Mouse (Mus musculus): ENCODE measurements around the gene 1110008P14Rik. TPM values are rescaled to one million over a fixed set of nuclear protein-coding genes. Genes with fewer than 3 reads are reported as not detected.
A peak's percentile ranks its signal among the peaks of the same experiment; 100 is the strongest.

The 1110008P14Rik gene
- polyA plus RNA-seq, 1 experiment from 2014 or later, result 33.3 TPM

- TF ChIP-seq CTCF (IDR thresholded peaks at IDR 0.05; ENCODE audit: low read depth), result no peak
- no peak for ATAC-seq (ENCODE audit: insufficient read depth)
- WGBS, result 56% methylated on average over 5 of the region's 5 CpGs
These were observed 43.8 kb upstream of the 1110008P14Rik start for GRCm38 (mm10) chr2:32425568-32425967.

GRCm38 (mm10) chr2:32424796-32425195 lies 43.1 kb upstream of the 1110008P14Rik start:
- Histone ChIP-seq H3K36me3 (ENCODE audit: insufficient read depth) (peaks cover 14% of the 10 kb centered on the region), H3K27ac (ENCODE audit: low read depth) (peak overlapping the region; percentile 95), H3K9me3 (ENCODE audit: low read depth, low read length) (no peaks in the 10 kb centered on the region), H3K4me1 (ENCODE audit: insufficient read depth) (peaks cover 34% of the 10 kb centered on the region), H3K27me3 (ENCODE audit: insufficient read depth, low read length) (no peaks in the 10 kb centered on the region), H3K4me2 (no peak overlapping the region), H3K9ac (peak overlapping the region; percentile 18; the same call in 1 of the 2 replicates), H3K4me3 (ENCODE audit: low read depth, low read length) (no peak overlapping the region)
- 36% methylated on average over 3 of the region's 3 CpGs for WGBS
- DNase-seq, result no peak
- ATAC-seq (ENCODE audit: insufficient read depth), result no peak
- TF ChIP-seq CTCF (IDR thresholded peaks at IDR 0.05; ENCODE audit: low read depth), result no peak

More at GRCm38 (mm10) chr2:32425568-32425967, 43.8 kb upstream of the 1110008P14Rik start:
- Histone ChIP-seq H3K4me1 (ENCODE audit: insufficient read depth) (peaks cover 39% of the 10 kb centered on the region), H3K4me2 (no peak overlapping the region), H3K4me3 (ENCODE audit: low read depth, low read length) (no peak overlapping the region), H3K9ac (no peak overlapping the region), H3K27ac (ENCODE audit: low read depth) (peak overlapping the region; percentile 95; the same call in 1 of the 2 replicates), H3K27me3 (ENCODE audit: insufficient read depth, low read length) (no peaks in the 10 kb centered on the region), H3K9me3 (ENCODE audit: low read depth, low read length) (no peaks in the 10 kb centered on the region), H3K36me3 (ENCODE audit: insufficient read depth) (peaks cover 7% of the 10 kb centered on the region)
- DNase-seq, result no peak

GRCm38 (mm10) chr2:32423481-32424331 lies 42.0 kb upstream of the 1110008P14Rik start:
- Histone ChIP-seq H3K9me3 (ENCODE audit: low read depth, low read length) (no peaks in the 10 kb centered on the region), H3K36me3 (ENCODE audit: insufficient read depth) (peaks cover 25% of the 10 kb centered on the region), H3K27ac (ENCODE audit: low read depth) (peak overlapping the region; percentile 95), H3K4me3 (ENCODE audit: low read depth, low read length) (peak overlapping the region; percentile 34), H3K9ac (peak overlapping the region; percentile 38), H3K4me1 (ENCODE audit: insufficient read depth) (peaks cover 24% of the 10 kb centered on the region), H3K27me3 (ENCODE audit: insufficient read depth, low read length) (no peaks in the 10 kb centered on the region), H3K4me2 (peak overlapping the region; percentile 76)
- peak; percentile 92 for ATAC-seq (ENCODE audit: insufficient read depth)
- peak; percentile 97 for DNase-seq
- WGBS, result 2% methylated on average over 14 of the region's 14 CpGs
- TF ChIP-seq CTCF (IDR thresholded peaks at IDR 0.05; ENCODE audit: low read depth), result peak; percentile 16; the same call in 1 of the 2 replicates

GRCm38 (mm10) chr2:32421851-32422251 lies 40.1 kb upstream of the 1110008P14Rik start:
- WGBS, result 94% methylated on average over 6 of the region's 6 CpGs
- H3K36me3 ChIP-seq (ENCODE audit: insufficient read depth), result peaks cover 44% of the 10 kb centered on the region
- H3K27ac ChIP-seq (ENCODE audit: low read depth), result no peak overlapping the region

GRCm38 (mm10) chr2:32420647-32421046 lies 38.9 kb upstream of the 1110008P14Rik start:
- Histone ChIP-seq H3K4me2 (no peak overlapping the region), H3K9me3 (ENCODE audit: low read depth, low read length) (no peaks in the 10 kb centered on the region), H3K9ac (no peak overlapping the region), H3K4me1 (ENCODE audit: insufficient read depth) (peaks cover 18% of the 10 kb centered on the region), H3K27ac (ENCODE audit: low read depth) (no peak overlapping the region), H3K36me3 (ENCODE audit: insufficient read depth) (peaks cover 56% of the 10 kb centered on the region), H3K4me3 (ENCODE audit: low read depth, low read length) (no peak overlapping the region), H3K27me3 (ENCODE audit: insufficient read depth, low read length) (no peaks in the 10 kb centered on the region)
- WGBS, result 85% methylated on average over 6 of the region's 6 CpGs
- TF ChIP-seq CTCF (IDR thresholded peaks at IDR 0.05; ENCODE audit: low read depth), result no peak
- ATAC-seq (ENCODE audit: insufficient read depth), result no peak
- DNase-seq, result no peak

More at GRCm38 (mm10) chr2:32421851-32422251, 40.1 kb upstream of the 1110008P14Rik start:
- ATAC-seq (ENCODE audit: insufficient read depth), result no peak
- no peak for DNase-seq
- no peak overlapping the region for H3K4me2 ChIP-seq
- no peaks in the 10 kb centered on the region for H3K9me3 ChIP-seq (ENCODE audit: low read depth, low read length)
- H3K4me3 ChIP-seq (ENCODE audit: low read depth, low read length), result no peak overlapping the region
- no peaks in the 10 kb centered on the region for H3K27me3 ChIP-seq (ENCODE audit: insufficient read depth, low read length)
- TF ChIP-seq CTCF (IDR thresholded peaks at IDR 0.05; ENCODE audit: low read depth), result no peak
- peaks cover 18% of the 10 kb centered on the region for H3K4me1 ChIP-seq (ENCODE audit: insufficient read depth)
- no peak overlapping the region for H3K9ac ChIP-seq

- Histone ChIP-seq H3K27me3 (ENCODE audit: insufficient read depth, low read length) (no peaks in the 10 kb centered on the region), H3K27ac (ENCODE audit: low read depth) (no peak overlapping the region), H3K9ac (no peak overlapping the region), H3K4me1 (ENCODE audit: insufficient read depth) (peaks cover 18% of the 10 kb centered on the region), H3K4me2 (no peak overlapping the region), H3K36me3 (ENCODE audit: insufficient read depth) (peaks cover 61% of the 10 kb centered on the region), H3K9me3 (ENCODE audit: low read depth, low read length) (no peaks in the 10 kb centered on the region), H3K4me3 (ENCODE audit: low read depth, low read length) (no peak overlapping the region)
- DNase-seq, result no peak
- ATAC-seq (ENCODE audit: insufficient read depth), result no peak
- 84% methylated on average over 12 of the region's 12 CpGs for WGBS
- no peak for TF ChIP-seq CTCF (IDR thresholded peaks at IDR 0.05; ENCODE audit: low read depth)
These were observed 38.4 kb upstream of the 1110008P14Rik start for GRCm38 (mm10) chr2:32420066-32420608.

GRCm38 (mm10) chr2:32419359-32419758 lies 37.6 kb upstream of the 1110008P14Rik start:
- 87% methylated on average over 3 of the region's 3 CpGs for WGBS
- H3K4me3 ChIP-seq (ENCODE audit: low read depth, low read length), result no peak overlapping the region
- ATAC-seq (ENCODE audit: insufficient read depth), result no peak
- peaks cover 69% of the 10 kb centered on the region for H3K36me3 ChIP-seq (ENCODE audit: insufficient read depth)
- no peak for DNase-seq
- H3K4me1 ChIP-seq (ENCODE audit: insufficient read depth), result peaks cover 12% of the 10 kb centered on the region
- H3K27ac ChIP-seq (ENCODE audit: low read depth), result no peak overlapping the region
- no peak overlapping the region for H3K4me2 ChIP-seq
- no peaks in the 10 kb centered on the region for H3K27me3 ChIP-seq (ENCODE audit: insufficient read depth, low read length)
- H3K9me3 ChIP-seq (ENCODE audit: low read depth, low read length), result no peaks in the 10 kb centered on the region
- TF ChIP-seq CTCF (IDR thresholded peaks at IDR 0.05; ENCODE audit: low read depth), result no peak
- H3K9ac ChIP-seq, result no peak overlapping the region
